Mouse (Mus musculus): ENCODE measurements at regions not wholly inside any gene's neighbourhood (a gene's known extent, or its start where the extent isn't known, plus 50 kb on each side); places are given as distances from the start of the nearest gene placed in this dataset.

GRCm38 (mm10) chr8:44690593-44690950 is 244.7 kb upstream of the Fat1 start:
- Histone ChIP-seq H3K4me2 (ENCODE audit: low read depth) (no peak overlapping the region), H3K27me3 (ENCODE audit: control insufficient read depth, insufficient read depth, low read length) (no peaks in the 10 kb centered on the region), H3K4me1 (replicated peaks; ENCODE audit: control insufficient read depth in 2 of 2, insufficient read depth in 2 of 2, low read length in 1 of 2) (no peaks in the 10 kb centered on the region), H3K9me3 (ENCODE audit: control insufficient read depth, low read length) (no peaks in the 10 kb centered on the region), H3K27ac (no peak overlapping the region), H3K36me3 (replicated peaks; ENCODE audit: control insufficient read depth, insufficient read depth, low read depth) (no peaks in the 10 kb centered on the region), H3K9ac (replicated peaks) (no peak overlapping the region), H3K4me3 (ENCODE audit: insufficient read depth in 1 of 2, low read depth in 2 of 2, low read length in 2 of 2) (no peak overlapping the region)
- DNase-seq (ENCODE audit: low read depth in 3 of 3, low spot score in 3 of 3) (no peak), ATAC-seq (ENCODE audit: insufficient read depth) (no peak)
- TF ChIP-seq EP300 (IDR thresholded peaks at IDR 0.05; ENCODE audit: low read depth) (no peak), CTCF (IDR thresholded peaks at IDR 0.05; ENCODE audit: low read depth) (no peak)
- WGBS (ENCODE audit: insufficient replicate concordance) = 39% methylated on average over 4 of the region's 4 CpGs

- ATAC-seq (ENCODE audit: insufficient read depth) = no peak
Measured at GRCm38 (mm10) chr8:44691140-44691539, 244.1 kb upstream of the Fat1 start.

GRCm38 (mm10) chr8:44692036-44692688 is 243.1 kb upstream of the Fat1 start:
- Histone ChIP-seq H3K36me3 (replicated peaks; ENCODE audit: control insufficient read depth, insufficient read depth, low read depth) (no peaks in the 10 kb centered on the region), H3K9me3 (ENCODE audit: control insufficient read depth, low read length) (no peaks in the 10 kb centered on the region), H3K4me3 (ENCODE audit: insufficient read depth in 1 of 2, low read depth in 2 of 2, low read length in 2 of 2) (no peak overlapping the region), H3K4me1 (replicated peaks; ENCODE audit: control insufficient read depth in 2 of 2, insufficient read depth in 2 of 2, low read length in 1 of 2) (no peaks in the 10 kb centered on the region), H3K9ac (replicated peaks) (no peak overlapping the region), H3K27ac (no peak overlapping the region), H3K4me2 (ENCODE audit: low read depth) (no peak overlapping the region), H3K27me3 (ENCODE audit: control insufficient read depth, insufficient read depth, low read length) (no peaks in the 10 kb centered on the region)
- 59% methylated on average over 8 of the region's 8 CpGs for WGBS (ENCODE audit: insufficient replicate concordance)
- TF ChIP-seq CTCF (IDR thresholded peaks at IDR 0.05; ENCODE audit: low read depth) = no peak
- no peak for TF ChIP-seq EP300 (IDR thresholded peaks at IDR 0.05; ENCODE audit: low read depth)
- ATAC-seq (ENCODE audit: insufficient read depth) = no peak
- no peak for DNase-seq (ENCODE audit: low read depth in 3 of 3, low spot score in 3 of 3)

More at GRCm38 (mm10) chr8:44691140-44691539, 244.1 kb upstream of the Fat1 start:
- Histone ChIP-seq H3K27me3 (ENCODE audit: control insufficient read depth, insufficient read depth, low read length) (no peaks in the 10 kb centered on the region), H3K36me3 (replicated peaks; ENCODE audit: control insufficient read depth, insufficient read depth, low read depth) (no peaks in the 10 kb centered on the region), H3K4me3 (ENCODE audit: insufficient read depth in 1 of 2, low read depth in 2 of 2, low read length in 2 of 2) (no peak overlapping the region), H3K9ac (replicated peaks) (no peak overlapping the region), H3K4me1 (replicated peaks; ENCODE audit: control insufficient read depth in 2 of 2, insufficient read depth in 2 of 2, low read length in 1 of 2) (no peaks in the 10 kb centered on the region), H3K27ac (no peak overlapping the region), H3K4me2 (ENCODE audit: low read depth) (no peak overlapping the region), H3K9me3 (ENCODE audit: control insufficient read depth, low read length) (no peaks in the 10 kb centered on the region)
- no peak for TF ChIP-seq CTCF (IDR thresholded peaks at IDR 0.05; ENCODE audit: low read depth)
- no peak for TF ChIP-seq EP300 (IDR thresholded peaks at IDR 0.05; ENCODE audit: low read depth)
- WGBS (ENCODE audit: insufficient replicate concordance) = 47% methylated on average over 7 of the region's 7 CpGs
- DNase-seq (ENCODE audit: low read depth in 3 of 3, low spot score in 3 of 3) = no peak

- ATAC-seq (ENCODE audit: insufficient read depth) (no peak), DNase-seq (ENCODE audit: low read depth in 3 of 3, low spot score in 3 of 3) (no peak)
- H3K27ac ChIP-seq = no peak overlapping the region
- H3K36me3 ChIP-seq (replicated peaks; ENCODE audit: control insufficient read depth, insufficient read depth, low read depth) = no peaks in the 10 kb centered on the region
- H3K4me1 ChIP-seq (replicated peaks; ENCODE audit: control insufficient read depth in 2 of 2, insufficient read depth in 2 of 2, low read length in 1 of 2) = no peaks in the 10 kb centered on the region
- H3K9me3 ChIP-seq (ENCODE audit: control insufficient read depth, low read length) = no peaks in the 10 kb centered on the region
- H3K27me3 ChIP-seq (ENCODE audit: control insufficient read depth, insufficient read depth, low read length) = no peaks in the 10 kb centered on the region
- no peak for TF ChIP-seq EP300 (IDR thresholded peaks at IDR 0.05; ENCODE audit: low read depth)
- no peak overlapping the region for H3K4me2 ChIP-seq (ENCODE audit: low read depth)
- H3K9ac ChIP-seq (replicated peaks) = no peak overlapping the region
- 61% methylated on average over 9 of the region's 9 CpGs for WGBS (ENCODE audit: insufficient replicate concordance)
- H3K4me3 ChIP-seq (ENCODE audit: insufficient read depth in 1 of 2, low read depth in 2 of 2, low read length in 2 of 2) = no peak overlapping the region
Measured at GRCm38 (mm10) chr8:44694861-44695260, 240.4 kb upstream of the Fat1 start.

GRCm38 (mm10) chr8:44696066-44696853 is 239.0 kb upstream of the Fat1 start:
- H3K4me2 ChIP-seq (ENCODE audit: low read depth) = no peak overlapping the region
- TF ChIP-seq EP300 (IDR thresholded peaks at IDR 0.05; ENCODE audit: low read depth) (no peak), CTCF (IDR thresholded peaks at IDR 0.05; ENCODE audit: low read depth) (no peak)
- DNase-seq (ENCODE audit: low read depth in 3 of 3, low spot score in 3 of 3) (no peak), ATAC-seq (ENCODE audit: insufficient read depth) (no peak)
- no peak overlapping the region for H3K4me3 ChIP-seq (ENCODE audit: insufficient read depth in 1 of 2, low read depth in 2 of 2, low read length in 2 of 2)
- H3K9ac ChIP-seq (replicated peaks) = no peak overlapping the region
- H3K27me3 ChIP-seq (ENCODE audit: control insufficient read depth, insufficient read depth, low read length) = no peaks in the 10 kb centered on the region
- 45% methylated on average over 9 of the region's 9 CpGs for WGBS (ENCODE audit: insufficient replicate concordance)
- no peaks in the 10 kb centered on the region for H3K36me3 ChIP-seq (replicated peaks; ENCODE audit: control insufficient read depth, insufficient read depth, low read depth)
- no peaks in the 10 kb centered on the region for H3K9me3 ChIP-seq (ENCODE audit: control insufficient read depth, low read length)
- H3K27ac ChIP-seq = no peak overlapping the region
- no peaks in the 10 kb centered on the region for H3K4me1 ChIP-seq (replicated peaks; ENCODE audit: control insufficient read depth in 2 of 2, insufficient read depth in 2 of 2, low read length in 1 of 2)

Measured in liver, embryonic 14.5 days (tissue).